Mouse (Mus musculus): Measurements from ENCODE around the gene Slc17a8. TPM values are rescaled to one million over a fixed set of nuclear protein-coding genes. Genes with fewer than 3 reads are reported as not detected.
A peak's percentile ranks its signal among the peaks of the same experiment; 100 is the strongest.
"Not testable (repeated sequence)": the region's sequence is repeated elsewhere in the genome, so short reads cannot be mapped to it uniquely, and the experiment has no call there.

Gene Slc17a8
- 1 to 10 TPM in 1 of 2 experiments, under 1 TPM in 1; 0.33 to 1.0 TPM for total RNA-seq (2021)
- long read RNA-seq, experiment 1: 0 reads
- long read RNA-seq, experiment 2: 0 reads

DNA sequence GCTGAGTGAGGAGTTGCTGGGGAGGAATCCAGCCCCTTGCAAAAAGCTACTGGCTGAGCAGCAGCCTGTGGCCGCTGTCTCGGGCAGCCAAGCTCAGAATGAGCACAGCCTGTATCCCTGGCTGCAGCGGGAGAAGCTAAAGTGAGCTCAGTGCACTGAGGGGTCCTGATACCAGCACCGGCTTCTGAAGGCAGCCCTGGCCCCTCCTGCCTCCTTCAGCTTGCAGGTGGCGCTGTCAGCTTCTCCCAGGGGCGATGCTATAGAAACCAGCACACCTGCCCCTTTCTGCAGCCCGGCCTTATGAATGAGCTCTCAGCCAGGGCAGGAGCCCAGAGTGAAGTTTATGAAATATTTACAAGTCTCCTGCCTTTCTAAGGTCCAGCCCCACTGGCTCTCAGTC is at the start of gene Slc17a8:
Gene Slc17a8 (minus strand): TSS at position 125 of the 400 bp plus-strand sequence.
- DNase-seq: no peak

DNA sequence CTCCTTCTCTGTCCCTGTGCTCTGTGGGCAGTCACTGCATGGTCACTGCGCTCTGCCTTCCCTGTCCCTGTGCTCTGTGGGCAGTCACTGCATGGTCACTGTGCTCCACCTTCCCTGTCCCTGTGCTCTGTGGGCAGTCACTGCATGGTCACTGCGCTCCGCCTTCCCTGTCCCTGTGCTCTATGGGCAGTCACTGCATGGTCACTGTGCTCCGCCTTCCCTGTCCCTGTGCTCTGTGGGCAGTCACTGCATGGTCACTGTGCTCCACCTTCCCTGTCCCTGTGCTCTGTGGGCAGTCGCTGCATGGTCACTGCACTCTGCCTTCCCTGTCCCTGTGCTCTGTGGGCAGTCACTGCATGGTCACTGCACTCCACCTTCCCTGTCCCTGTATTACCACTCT is 49.3 kb upstream of the Slc17a8 start:
- DNase-seq: not testable (repeated sequence)

DNA sequence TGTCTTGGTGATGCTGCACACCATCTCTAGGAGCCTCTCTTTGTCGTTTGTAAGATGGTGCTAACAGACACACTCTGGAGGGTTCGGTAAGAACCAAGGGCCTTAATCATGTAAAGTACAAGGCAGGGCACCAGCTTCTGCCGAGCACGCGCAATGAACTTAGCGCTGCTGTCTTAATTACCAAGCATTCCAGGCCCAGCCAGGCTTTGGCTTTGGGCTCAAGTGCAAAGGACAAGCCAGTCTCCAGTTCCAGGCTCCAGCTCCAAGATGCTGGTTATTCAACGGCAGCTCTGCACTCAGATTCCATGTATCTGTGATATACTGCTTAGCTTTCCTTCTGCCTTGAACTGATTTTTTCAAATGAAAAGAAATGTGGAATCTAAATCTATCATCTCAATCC is 46.5 kb upstream of the Slc17a8 start:
- no peak for DNase-seq

DNA sequence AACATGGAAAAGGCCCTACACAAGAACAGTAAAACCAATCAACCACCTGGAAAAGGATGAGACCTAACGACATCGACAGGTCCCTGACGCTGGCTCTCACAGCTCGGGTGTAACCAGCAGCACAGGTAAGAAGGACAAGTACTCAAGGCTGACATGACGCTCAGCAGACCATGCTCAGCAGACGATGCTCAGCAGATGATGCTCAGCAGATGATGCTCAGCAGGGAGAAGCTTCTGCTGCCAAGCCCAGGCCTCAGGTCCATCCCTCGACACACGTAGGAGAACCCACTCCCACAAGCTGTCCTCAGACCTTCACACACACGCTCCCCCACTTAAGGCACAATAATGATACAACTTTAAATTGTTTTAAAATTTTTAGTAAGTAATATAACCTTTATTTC is 44.6 kb upstream of the Slc17a8 start:
- DNase-seq: no peak

DNA sequence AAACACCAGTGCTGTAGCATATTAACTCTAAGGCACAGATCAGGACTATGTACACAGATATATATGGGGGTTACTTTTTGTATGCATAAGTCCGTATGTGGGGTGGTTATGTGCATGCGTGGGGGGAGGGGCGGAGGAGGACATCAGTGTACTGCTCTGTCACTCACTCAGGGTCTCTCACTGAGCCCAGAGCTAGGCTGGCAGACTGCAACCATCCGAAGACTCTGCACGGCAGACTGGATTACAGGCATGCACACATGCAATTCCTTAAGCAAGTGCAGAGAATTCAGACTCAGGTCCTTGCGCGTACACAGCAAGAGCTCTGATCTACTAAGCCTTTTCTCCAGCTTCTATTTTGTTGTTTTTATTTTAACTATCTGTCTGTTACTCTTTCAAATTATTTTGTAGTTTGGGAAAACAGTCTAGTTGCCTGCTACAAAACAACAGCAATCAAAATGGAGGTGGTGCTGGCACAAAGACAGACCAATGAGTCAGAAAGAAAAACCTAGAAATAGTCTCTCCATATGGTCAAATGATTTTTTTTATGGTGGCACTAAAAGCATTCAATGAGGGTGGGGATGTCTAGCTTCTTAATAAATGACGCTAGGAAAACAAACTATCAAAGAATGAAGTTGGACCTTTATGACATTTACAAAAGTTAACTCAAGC is 44.1 kb upstream of the Slc17a8 start:
- DNase-seq: no peak

DNA sequence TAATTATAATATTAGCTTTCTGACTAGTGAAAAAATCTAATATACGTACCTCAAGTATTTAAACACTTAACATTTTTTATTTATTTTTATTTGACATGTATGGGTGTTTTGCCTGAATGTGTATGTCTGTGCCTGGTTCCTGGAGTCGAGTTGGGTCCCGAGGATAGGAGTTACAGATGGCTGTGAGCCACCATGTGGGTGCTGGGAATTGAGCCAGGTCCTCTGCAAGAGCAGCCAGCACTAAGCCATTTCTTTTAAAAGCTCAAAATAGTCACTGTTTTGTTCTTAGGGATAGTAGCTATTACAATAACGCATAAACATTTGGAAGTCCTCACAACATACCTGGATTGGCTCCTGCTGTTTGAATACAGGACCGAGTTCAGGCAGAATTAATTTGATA is 35.3 kb upstream of the Slc17a8 start:
- peak; percentile 60 for DNase-seq

DNA sequence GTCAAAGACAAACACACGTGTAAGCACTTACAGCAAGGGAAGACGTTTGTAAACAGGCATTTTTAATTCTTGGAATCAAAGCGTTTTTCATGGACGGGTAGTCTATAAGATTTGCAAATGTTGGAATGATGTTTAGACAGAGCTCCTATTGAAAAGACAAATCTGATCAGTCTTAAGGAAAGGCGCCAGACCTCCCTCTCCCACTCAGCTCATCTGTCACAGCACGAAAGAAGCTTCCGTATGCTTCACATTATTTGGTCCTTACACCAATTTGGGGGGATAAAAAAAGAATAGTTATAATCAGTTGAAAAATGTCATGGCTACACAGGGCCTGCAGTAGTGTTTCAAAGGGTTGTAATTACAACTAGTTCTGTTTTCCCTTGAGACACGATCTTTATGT is 31.9 kb upstream of the Slc17a8 start:
- DNase-seq: no peak

DNA sequence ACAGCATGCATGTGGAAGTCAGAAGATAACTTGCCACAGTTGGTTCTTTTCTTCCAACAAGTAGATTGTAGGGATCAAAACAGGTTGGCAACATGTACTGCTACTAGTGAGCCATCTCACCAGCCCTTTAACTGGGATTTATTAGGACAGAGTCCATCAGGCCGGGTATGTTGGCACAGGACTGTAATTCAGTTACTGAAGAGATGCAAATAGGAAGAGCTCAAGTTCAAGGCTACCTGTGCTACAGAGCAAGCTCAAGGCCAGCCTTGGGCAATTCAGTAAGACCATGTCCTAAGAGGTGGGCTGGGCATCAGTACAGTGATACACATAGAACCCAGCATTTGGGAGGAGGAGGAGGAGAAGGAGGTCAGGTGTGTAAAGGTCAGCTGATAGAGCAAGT is 30.6 kb upstream of the Slc17a8 start:
- no peak for DNase-seq

DNA sequence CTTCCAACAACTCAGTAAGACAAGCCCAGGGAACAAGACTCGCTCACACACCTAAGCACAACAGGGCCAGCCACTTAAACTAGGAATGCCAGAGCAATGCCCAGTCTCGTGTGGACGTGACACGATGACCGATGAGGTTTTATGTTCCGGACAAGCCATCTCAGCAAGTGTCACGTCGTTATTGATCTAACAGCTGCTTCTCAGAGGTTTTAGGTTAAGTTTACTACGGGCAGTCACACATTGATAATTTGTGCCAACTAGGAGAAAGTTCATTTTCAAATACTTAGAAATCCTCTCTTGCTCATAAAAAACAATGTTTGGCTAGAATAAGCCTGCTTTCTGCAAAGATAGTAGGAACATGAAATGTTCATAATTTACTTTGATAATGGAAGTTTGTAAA is 25.9 kb upstream of the Slc17a8 start:
- no peak for DNase-seq

DNA sequence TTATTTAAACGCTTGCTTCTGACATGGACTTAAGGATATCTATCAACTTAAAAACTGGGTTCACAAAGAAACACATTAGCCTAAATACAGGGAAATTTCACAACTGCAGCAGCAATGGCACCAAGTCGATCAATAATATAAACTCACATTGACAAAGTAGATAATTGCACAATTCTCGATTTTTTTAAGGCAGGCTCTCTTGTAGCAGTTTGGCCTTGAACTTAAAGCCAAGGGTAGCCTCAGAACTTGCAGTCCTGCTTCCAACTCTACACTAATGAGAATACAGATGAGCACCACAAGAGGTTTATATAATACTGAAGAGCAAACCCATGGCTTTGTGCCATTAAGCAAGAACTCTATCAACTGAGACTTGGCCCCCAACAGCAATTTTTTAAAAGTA is 15.9 kb upstream of the Slc17a8 start:
- no peak for DNase-seq

DNA sequence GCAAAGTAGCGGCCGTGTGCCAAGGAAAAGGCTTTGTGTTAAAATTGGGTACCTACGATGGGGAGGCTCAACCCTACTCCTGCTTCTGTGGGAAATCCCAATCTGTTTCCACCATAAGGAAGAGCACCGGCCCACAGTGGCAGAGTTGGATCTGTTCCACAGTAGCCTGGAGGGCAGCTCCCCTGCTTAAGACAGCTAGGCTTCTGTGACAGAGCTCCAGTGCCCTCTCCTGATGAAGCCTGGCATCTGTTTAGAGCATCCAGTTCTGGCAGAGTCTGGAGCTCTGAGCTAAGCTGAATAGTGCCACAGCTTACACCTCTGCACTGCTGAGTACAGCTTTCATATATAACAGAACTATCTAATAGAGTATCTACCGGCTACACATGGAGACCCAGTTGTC is 14.0 kb upstream of the Slc17a8 start:
- DNase-seq: peak; percentile 57

DNA sequence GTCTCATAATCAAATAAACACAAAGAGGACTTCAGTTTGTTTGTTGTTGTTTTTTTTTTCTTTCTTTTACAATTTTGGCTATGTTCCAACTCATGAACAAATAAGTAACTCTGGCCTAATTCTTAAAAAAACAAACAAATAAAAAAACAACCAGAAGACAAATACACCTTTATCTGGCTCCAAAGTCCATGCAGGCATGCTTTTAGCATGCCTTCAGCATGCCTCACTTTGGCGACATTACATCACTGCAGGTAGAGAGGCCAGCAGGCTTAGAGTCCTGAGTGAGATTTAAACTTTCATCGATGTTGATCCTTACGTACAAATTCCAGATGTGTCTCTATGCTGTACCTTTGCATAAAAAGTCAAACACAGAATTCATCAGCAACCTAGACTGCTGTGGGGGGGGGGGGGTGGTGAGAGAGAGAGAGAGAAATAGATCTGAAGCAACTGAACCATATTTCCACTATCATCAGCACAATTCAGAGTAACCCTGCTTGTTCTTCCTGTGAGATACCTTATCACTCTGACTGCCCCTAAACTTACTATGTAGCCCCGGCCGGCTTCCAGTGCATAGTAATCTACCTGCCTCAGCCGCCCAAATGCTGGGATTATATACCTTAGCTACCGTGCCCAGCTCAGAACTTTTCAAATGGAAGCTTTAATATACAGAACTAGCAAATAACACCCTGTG is 12.8 kb upstream of the Slc17a8 start:
- DNase-seq: no peak

DNA sequence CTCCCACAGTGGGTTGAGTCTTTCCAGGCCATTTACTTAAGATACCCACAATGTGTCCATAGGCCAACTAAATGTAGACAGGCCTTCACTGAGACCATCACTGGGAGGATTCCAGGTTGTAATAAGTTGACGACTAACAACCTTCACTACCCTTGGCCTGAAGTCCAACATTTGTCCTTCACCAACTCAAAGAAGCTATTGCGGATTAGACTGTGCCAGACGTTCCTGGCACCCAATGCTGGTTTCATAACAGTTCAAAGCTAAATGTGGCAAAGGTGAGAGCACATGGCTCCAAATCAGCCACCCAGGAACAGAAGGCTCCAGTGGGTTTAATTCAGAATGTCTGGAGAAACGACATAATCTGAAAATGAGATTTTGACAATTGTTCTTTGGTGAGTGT is 12.1 kb upstream of the Slc17a8 start:
- DNase-seq: peak; percentile 66

DNA sequence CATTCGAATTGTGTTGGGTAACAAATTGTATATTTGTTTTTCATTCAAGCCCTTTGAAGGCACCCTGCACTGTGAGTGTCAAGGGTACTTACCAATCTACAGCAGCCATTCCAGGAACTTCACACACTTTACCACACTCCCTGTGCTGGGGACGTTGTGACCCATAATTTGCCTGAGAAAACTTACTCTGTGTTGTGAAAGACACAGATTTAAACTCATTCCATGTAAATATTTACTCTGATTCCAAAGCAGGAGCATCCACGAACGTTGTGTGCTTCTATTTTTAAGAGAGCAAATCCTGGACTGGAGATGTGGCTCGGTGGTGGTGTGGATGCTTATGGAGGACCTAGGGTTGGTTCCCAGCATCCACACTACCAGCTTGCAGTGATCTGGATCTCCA is 10.8 kb upstream of the Slc17a8 start:
- no peak for DNase-seq

DNA sequence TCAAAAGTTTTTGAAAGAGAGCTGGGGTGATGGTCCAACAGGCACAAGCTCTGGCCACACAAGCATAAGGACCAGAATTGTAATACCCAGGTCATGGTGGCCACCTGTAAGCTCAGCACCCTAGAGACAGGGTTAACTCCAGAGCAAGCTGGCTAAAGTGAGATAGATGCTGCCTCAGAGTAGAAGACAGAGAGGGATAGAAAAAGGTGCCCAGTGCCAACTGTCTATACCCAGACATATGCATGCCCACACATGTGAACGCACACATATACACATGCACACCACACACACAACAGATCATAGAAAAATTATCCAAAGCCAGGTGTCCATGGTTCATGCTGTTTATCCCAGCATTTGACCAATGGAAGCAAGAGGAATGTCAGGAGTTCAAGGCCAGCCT is 9.5 kb upstream of the Slc17a8 start:
- DNase-seq: no peak

DNA sequence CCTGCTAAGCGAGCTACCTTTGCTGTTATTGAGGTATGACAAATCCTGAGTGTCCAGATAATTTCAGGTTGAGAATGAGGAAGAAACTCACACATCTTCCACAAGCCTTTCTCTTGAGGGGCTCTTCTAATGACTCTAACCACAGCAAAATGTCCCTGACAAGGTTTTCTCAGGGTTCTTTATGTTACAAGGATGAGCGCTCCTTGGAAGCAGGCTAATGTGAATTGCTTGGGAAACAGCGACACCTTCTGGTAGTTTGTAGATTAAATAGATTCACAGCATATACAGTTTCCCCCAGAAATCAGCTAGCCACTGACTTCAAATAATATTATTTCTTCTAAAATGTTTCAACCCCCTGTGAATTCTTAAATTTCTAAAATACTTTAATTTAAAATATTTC is 9.0 kb upstream of the Slc17a8 start:
- DNase-seq: peak; percentile 61

DNA sequence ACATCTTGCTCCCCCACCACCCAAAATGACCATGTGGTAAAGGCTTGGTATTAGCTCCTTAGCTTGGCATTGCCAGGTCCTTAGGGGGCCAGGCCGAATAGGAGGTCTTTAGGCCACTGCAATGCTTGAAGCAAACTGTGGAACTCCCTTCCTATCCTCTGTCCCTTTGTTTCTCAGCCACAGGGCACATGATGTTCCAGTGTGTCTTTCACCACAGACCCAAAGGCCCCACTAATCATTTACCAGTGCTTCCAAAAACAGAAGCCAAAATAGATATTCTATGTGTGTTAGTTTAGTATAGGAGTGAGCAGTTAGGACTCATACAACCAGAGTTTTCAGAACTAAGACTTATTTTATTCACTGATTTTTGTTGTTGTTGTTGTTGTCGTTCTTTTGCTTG is 5.7 kb upstream of the Slc17a8 start:
- no peak for DNase-seq

DNA sequence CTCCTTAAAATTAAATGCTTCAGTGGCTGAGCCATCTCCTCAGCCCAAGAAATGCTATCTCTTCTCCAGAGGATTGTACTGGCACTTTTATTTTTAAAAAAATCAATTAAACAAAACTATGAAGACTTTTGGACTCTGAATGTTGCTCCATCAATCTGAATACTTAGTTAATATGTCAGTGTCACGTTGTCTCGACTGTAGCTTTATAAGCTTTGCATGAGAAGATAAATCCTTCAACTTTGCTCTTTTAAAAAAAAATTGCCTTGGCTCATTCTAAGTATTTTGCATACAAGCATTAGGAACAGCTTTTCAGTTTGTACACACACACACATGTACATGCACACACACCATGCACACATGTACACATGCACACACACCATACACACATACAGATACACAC is 3.1 kb upstream of the Slc17a8 start:
- no peak for DNase-seq

DNA sequence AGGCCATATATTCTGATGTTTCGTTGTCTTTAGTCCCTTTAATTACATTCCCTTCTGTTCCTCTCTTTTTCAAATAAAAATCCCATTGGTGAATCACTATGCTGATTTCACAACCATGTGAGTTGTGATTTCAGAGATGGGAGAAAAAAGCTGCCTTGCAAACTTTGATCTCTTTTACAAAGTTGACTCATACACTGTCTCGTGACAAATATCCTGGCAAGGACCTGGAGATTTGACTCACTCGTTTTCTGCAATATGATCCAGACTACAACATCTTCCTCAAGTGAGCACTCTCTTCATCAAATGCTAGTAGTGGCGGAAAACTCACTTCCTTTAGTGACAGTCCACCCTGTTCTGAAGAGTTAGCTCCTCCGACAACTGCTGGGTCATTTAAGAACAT is 21.7 kb downstream of the Slc17a8 start:
- DNase-seq: peak; percentile 22

DNA sequence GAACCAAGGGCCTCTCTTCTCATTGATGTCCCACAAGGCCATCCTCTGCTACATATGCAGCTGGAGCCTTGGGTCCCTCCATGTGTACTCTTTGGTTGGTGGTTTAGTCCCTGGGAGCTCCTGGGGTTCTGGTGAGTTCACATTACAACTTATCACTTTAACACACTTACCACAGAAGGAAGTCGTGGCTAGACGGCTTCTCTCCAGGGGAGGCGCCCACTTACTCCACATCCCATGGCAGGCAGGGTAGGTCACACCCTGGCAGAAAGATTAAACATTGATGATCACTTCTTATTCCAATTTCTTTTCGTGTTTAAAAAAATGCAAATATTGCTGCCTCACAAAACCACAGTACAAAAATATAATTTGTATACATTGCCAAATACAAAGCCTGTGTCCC is 23.8 kb downstream of the Slc17a8 start:
- no peak for DNase-seq

DNA sequence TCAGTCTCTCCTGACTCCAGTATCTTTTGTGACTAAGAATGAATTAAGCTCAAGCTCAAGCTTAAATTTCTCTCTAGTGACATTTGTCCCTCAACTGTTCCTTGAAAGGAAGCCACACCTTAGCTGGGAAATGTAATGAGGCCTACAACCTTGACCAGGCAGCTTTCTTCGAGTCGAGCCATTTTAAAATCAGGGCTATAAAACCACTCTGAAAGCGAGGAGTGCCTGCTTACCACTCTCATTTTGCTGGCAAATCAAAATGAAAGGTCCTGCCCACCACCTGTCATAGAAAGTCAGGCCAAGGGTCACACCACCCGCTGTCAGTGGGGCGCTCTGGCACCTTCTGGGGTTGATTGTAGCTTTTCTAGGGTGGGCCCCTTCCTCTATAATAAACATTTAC is 25.1 kb downstream of the Slc17a8 start:
- DNase-seq: no peak

DNA sequence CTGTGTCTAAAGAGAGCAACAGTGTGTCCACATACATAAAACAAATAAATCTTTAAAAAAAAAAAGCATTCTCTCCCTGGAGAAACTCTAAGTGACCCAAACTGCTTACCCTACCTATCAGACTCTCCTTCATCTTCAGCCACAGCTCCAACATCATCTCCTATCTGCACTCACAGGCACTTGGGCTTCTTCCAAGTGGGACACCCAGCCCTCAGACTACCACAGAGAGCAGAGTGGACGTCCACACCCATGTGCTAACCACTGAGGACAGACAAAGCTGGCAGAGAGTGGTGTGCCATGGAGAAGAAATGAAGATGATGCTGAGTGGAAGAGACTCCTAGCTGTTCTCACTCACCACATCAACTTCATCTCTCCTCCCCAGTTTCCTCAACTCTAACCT is 25.5 kb downstream of the Slc17a8 start:
- DNase-seq: no peak

DNA sequence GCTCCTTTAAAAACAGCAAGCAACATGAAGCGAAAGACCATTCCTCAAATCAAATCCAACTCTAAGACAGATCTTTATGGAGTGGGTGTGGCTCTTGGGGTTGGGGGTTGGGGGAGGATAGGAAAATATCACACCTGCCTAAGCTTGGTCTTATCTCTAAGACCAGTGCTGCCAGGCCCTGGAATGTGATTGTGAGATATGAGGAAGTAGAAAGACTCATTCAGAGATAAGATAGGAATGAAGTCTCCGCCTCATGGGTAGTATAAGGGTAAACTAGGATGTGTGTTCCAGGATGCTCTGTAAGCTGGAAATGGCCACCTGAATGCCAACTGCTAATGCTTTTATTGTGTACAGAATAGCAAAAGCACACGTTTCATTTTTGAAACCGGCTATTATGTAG is 26.7 kb downstream of the Slc17a8 start:
- DNase-seq: no peak

DNA sequence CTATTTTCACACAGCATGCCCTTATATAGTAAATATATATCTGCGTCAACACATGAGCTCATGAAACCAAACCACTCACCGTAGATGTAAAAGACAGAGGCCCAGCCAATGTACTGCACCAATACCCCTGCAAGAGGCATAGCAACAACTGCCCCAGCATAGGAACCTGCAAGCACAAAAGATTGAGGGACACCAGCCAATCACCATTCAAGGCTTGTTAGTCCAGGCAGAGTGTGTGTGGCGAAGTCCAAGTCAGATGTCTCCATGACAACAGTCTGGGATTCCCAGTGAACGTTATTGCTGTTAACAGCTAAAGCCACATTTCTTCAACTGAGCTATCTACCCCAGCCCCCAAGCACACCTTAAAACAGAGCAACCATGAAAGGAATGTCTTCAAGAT is 28.3 kb downstream of the Slc17a8 start:
- DNase-seq: no peak

Measured in adrenal gland, postnatal 10 days (tissue).